Mouse (Mus musculus): ENCODE measurements around the gene Fam19a1. TPM values are rescaled to one million over a fixed set of nuclear protein-coding genes. Genes with fewer than 3 reads are reported as not detected.

The Fam19a1 gene
- polyA plus RNA-seq, 1 experiment from 2014 or later, result 46.4 TPM

GRCm38 (mm10) chr6:96631518-96631917 is 518.6 kb downstream of the Fam19a1 start:
- ATAC-seq (ENCODE audit: low read depth), result no peak
- H3K9me3 ChIP-seq (ENCODE audit: control insufficient read depth, low read length), result no peaks in the 10 kb centered on the region
- H3K27me3 ChIP-seq (ENCODE audit: control insufficient read depth, insufficient read depth, low read length), result no peaks in the 10 kb centered on the region
- H3K27ac ChIP-seq (ENCODE audit: low read depth, low read length), result no peak overlapping the region
- no peak overlapping the region for H3K4me2 ChIP-seq (ENCODE audit: low read depth, low read length)
- no peak overlapping the region for H3K9ac ChIP-seq (replicated peaks; ENCODE audit: low read depth, low read length)
- no peaks in the 10 kb centered on the region for H3K4me1 ChIP-seq (ENCODE audit: control insufficient read depth, insufficient read depth, low read length)
- 56% methylated on average over 6 of the region's 6 CpGs for WGBS
- H3K36me3 ChIP-seq (ENCODE audit: control insufficient read depth, insufficient read depth, low read length), result no peaks in the 10 kb centered on the region
- no peak overlapping the region for H3K4me3 ChIP-seq (ENCODE audit: low read depth, low read length)

- H3K4me1 ChIP-seq (ENCODE audit: control insufficient read depth, insufficient read depth, low read length), result no peaks in the 10 kb centered on the region
- H3K27ac ChIP-seq (ENCODE audit: low read depth, low read length), result no peak overlapping the region; the same call in 1 of the 2 replicates
- no peaks in the 10 kb centered on the region for H3K27me3 ChIP-seq (ENCODE audit: control insufficient read depth, insufficient read depth, low read length)
- no peak overlapping the region for H3K4me2 ChIP-seq (ENCODE audit: low read depth, low read length)
- H3K4me3 ChIP-seq (ENCODE audit: low read depth, low read length), result no peak overlapping the region
- no peak overlapping the region for H3K9ac ChIP-seq (replicated peaks; ENCODE audit: low read depth, low read length)
- no peaks in the 10 kb centered on the region for H3K9me3 ChIP-seq (ENCODE audit: control insufficient read depth, low read length)
- no peaks in the 10 kb centered on the region for H3K36me3 ChIP-seq (ENCODE audit: control insufficient read depth, insufficient read depth, low read length)
- no peak for ATAC-seq (ENCODE audit: low read depth)
- WGBS, result 72% methylated on average over 3 of the region's 3 CpGs
Measured at GRCm38 (mm10) chr6:96632243-96632642, 519.3 kb downstream of the Fam19a1 start.

- H3K4me2 ChIP-seq (ENCODE audit: low read depth, low read length), result no peak overlapping the region
- 88% methylated on average over 2 of the region's 2 CpGs for WGBS
- H3K27me3 ChIP-seq (ENCODE audit: control insufficient read depth, insufficient read depth, low read length), result no peaks in the 10 kb centered on the region
- H3K9me3 ChIP-seq (ENCODE audit: control insufficient read depth, low read length), result no peaks in the 10 kb centered on the region
- H3K4me1 ChIP-seq (ENCODE audit: control insufficient read depth, insufficient read depth, low read length), result no peaks in the 10 kb centered on the region
- H3K27ac ChIP-seq (ENCODE audit: low read depth, low read length), result no peak overlapping the region
- no peak for ATAC-seq (ENCODE audit: low read depth)
- H3K36me3 ChIP-seq (ENCODE audit: control insufficient read depth, insufficient read depth, low read length), result no peaks in the 10 kb centered on the region
- H3K4me3 ChIP-seq (ENCODE audit: low read depth, low read length), result no peak overlapping the region
- H3K9ac ChIP-seq (replicated peaks; ENCODE audit: low read depth, low read length), result no peak overlapping the region
Measured at GRCm38 (mm10) chr6:96635663-96636062, 522.7 kb downstream of the Fam19a1 start.

- 94% methylated on average over 2 of the region's 2 CpGs for WGBS
- H3K4me2 ChIP-seq (ENCODE audit: low read depth, low read length), result no peak overlapping the region
- H3K9me3 ChIP-seq (ENCODE audit: control insufficient read depth, low read length), result no peaks in the 10 kb centered on the region
- no peak overlapping the region for H3K27ac ChIP-seq (ENCODE audit: low read depth, low read length)
- no peak overlapping the region for H3K9ac ChIP-seq (replicated peaks; ENCODE audit: low read depth, low read length)
- ATAC-seq (ENCODE audit: low read depth), result no peak
- H3K4me1 ChIP-seq (ENCODE audit: control insufficient read depth, insufficient read depth, low read length), result no peaks in the 10 kb centered on the region
- H3K36me3 ChIP-seq (ENCODE audit: control insufficient read depth, insufficient read depth, low read length), result no peaks in the 10 kb centered on the region
- no peak overlapping the region for H3K4me3 ChIP-seq (ENCODE audit: low read depth, low read length)
- H3K27me3 ChIP-seq (ENCODE audit: control insufficient read depth, insufficient read depth, low read length), result no peaks in the 10 kb centered on the region
Measured at GRCm38 (mm10) chr6:96648742-96649141, 535.8 kb downstream of the Fam19a1 start.

GRCm38 (mm10) chr6:96649267-96649666 is 536.3 kb downstream of the Fam19a1 start:
- Histone ChIP-seq H3K4me3 (ENCODE audit: low read depth, low read length) (no peak overlapping the region), H3K27ac (ENCODE audit: low read depth, low read length) (no peak overlapping the region), H3K27me3 (ENCODE audit: control insufficient read depth, insufficient read depth, low read length) (no peaks in the 10 kb centered on the region), H3K4me2 (ENCODE audit: low read depth, low read length) (no peak overlapping the region), H3K9me3 (ENCODE audit: control insufficient read depth, low read length) (no peaks in the 10 kb centered on the region), H3K4me1 (ENCODE audit: control insufficient read depth, insufficient read depth, low read length) (no peaks in the 10 kb centered on the region), H3K36me3 (ENCODE audit: control insufficient read depth, insufficient read depth, low read length) (no peaks in the 10 kb centered on the region), H3K9ac (replicated peaks; ENCODE audit: low read depth, low read length) (no peak overlapping the region)
- 80% methylated on average over 5 of the region's 5 CpGs for WGBS
- no peak for ATAC-seq (ENCODE audit: low read depth)

GRCm38 (mm10) chr6:96666311-96666710 is 553.4 kb downstream of the Fam19a1 start:
- WGBS, result 90% methylated on average over 1 of the region's 1 CpGs
- H3K9ac ChIP-seq (replicated peaks; ENCODE audit: low read depth, low read length), result no peak overlapping the region
- H3K4me3 ChIP-seq (ENCODE audit: low read depth, low read length), result no peak overlapping the region
- H3K4me2 ChIP-seq (ENCODE audit: low read depth, low read length), result no peak overlapping the region
- H3K4me1 ChIP-seq (ENCODE audit: control insufficient read depth, insufficient read depth, low read length), result no peaks in the 10 kb centered on the region
- H3K36me3 ChIP-seq (ENCODE audit: control insufficient read depth, insufficient read depth, low read length), result no peaks in the 10 kb centered on the region
- H3K27ac ChIP-seq (ENCODE audit: low read depth, low read length), result no peak overlapping the region
- H3K27me3 ChIP-seq (ENCODE audit: control insufficient read depth, insufficient read depth, low read length), result no peaks in the 10 kb centered on the region
- no peak for ATAC-seq (ENCODE audit: low read depth)
- H3K9me3 ChIP-seq (ENCODE audit: control insufficient read depth, low read length), result no peaks in the 10 kb centered on the region

GRCm38 (mm10) chr6:96677813-96678212 is 564.9 kb downstream of the Fam19a1 start:
- 88% methylated on average over 3 of the region's 3 CpGs for WGBS

More at GRCm38 (mm10) chr6:96677813-96678212, 564.9 kb downstream of the Fam19a1 start:
- Histone ChIP-seq H3K27me3 (ENCODE audit: control insufficient read depth, insufficient read depth, low read length) (no peaks in the 10 kb centered on the region), H3K9me3 (ENCODE audit: control insufficient read depth, low read length) (no peaks in the 10 kb centered on the region), H3K4me2 (ENCODE audit: low read depth, low read length) (no peak overlapping the region), H3K36me3 (ENCODE audit: control insufficient read depth, insufficient read depth, low read length) (no peaks in the 10 kb centered on the region), H3K4me1 (ENCODE audit: control insufficient read depth, insufficient read depth, low read length) (no peaks in the 10 kb centered on the region), H3K27ac (ENCODE audit: low read depth, low read length) (no peak overlapping the region), H3K9ac (replicated peaks; ENCODE audit: low read depth, low read length) (no peak overlapping the region), H3K4me3 (ENCODE audit: low read depth, low read length) (no peak overlapping the region)
- ATAC-seq (ENCODE audit: low read depth), result no peak

Other genes starting within 250 kb of the Fam19a1 start
- gene 1700123L14Rik, start 53.1 kb downstream of the Fam19a1 start, polyA plus RNA-seq (2014; fragmentation: Nextera tagmentation; extraction: Ambion mirVana), result 0.49 and 0.60 TPM in 2 replicates